Mouse (Mus musculus) lung, postnatal 0 days (tissue): ENCODE results near the gene Anks1.

ENCODE experiments used
- CTCF ChIP-seq: IDR thresholded peaks from 2 replicates; pipeline ENCODE4 v1.5.1; 2016; ENCODE audit warnings: antibody characterized with exemption, mild to moderate bottlenecking
- EP300 ChIP-seq: IDR thresholded peaks from 2 replicates; pipeline ENCODE4 v1.6.1; 2016; ENCODE audit warnings: antibody characterized with exemption, mild to moderate bottlenecking, control low read depth

DNA sequence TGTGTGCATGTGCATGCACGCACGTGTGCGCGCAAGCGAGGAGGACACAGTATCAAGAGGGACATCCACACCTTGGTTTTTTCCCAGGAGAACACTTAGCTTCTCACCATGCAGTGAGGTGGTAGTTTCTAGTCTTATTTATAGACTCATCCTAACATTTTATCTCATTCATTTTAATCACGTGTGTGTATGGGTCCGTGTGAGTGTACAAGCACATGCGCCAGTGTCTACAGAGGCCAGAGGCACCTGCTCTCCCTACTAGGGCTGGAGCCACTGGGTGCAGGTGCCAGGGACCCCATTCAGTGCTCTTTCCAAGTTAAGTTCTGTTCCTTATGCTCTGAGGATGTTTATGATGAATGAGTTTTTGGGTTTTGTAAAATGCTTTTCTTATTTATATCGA is 48.5 kb downstream of the Anks1 start:
- TF ChIP-seq CTCF: no peak
- no peak for TF ChIP-seq EP300
